Mouse (Mus musculus) heart, embryonic 13.5 days (tissue): ENCODE results near the gene Dnaic2. TPM values are rescaled to one million over a fixed set of nuclear protein-coding genes. Genes with fewer than 3 reads are reported as not detected.

Experiments used
- ATAC-seq: fragments of 200-750 bp; cut with Nextera tagmentation; 2 replicates; pipeline ENCODE4 v1.8.0; 2017; ENCODE audit warnings: moderate TSS enrichment; ENCODE audit not compliant: insufficient number of reproducible peaks, low FRiP score, low TSS enrichment; ENCODE audit errors: extremely low read depth
- H3K27ac ChIP-seq: fragments of 300-500 bp; sonication (generic); replicated peaks from 2 replicates; pipeline ENCODE4 v1.5.1; 2015; ENCODE audit warnings: moderate library complexity, mild to moderate bottlenecking, inconsistent platforms
- H3K27me3 ChIP-seq: fragments of 300-500 bp; sonication (generic); replicated peaks from 2 replicates; pipeline ENCODE4 v1.6.1; 2015; ENCODE audit warnings: mild to moderate bottlenecking, inconsistent platforms
- H3K36me3 ChIP-seq: fragments of 300-500 bp; sonication (generic); 2 replicates; pipeline ENCODE4 v1.6.1; 2015; ENCODE audit warnings: mild to moderate bottlenecking, inconsistent platforms
- H3K4me1 ChIP-seq: fragments of 300-500 bp; sonication (generic); 2 replicates; pipeline ENCODE4 v1.6.1; 2015; ENCODE audit warnings: inconsistent platforms
- H3K4me2 ChIP-seq: fragments of 300-500 bp; sonication (generic); 2 replicates; pipeline ENCODE4 v1.6.1; 2015; ENCODE audit warnings: inconsistent platforms, mild to moderate bottlenecking, moderate library complexity
- H3K4me3 ChIP-seq: fragments of 300-500 bp; sonication (generic); 2 replicates; pipeline ENCODE4 v1.5.1; 2015; ENCODE audit warnings: moderate library complexity, mild to moderate bottlenecking, inconsistent platforms
- H3K9ac ChIP-seq: fragments of 300-500 bp; sonication (generic); 2 replicates; pipeline ENCODE4 v1.6.1; 2015; ENCODE audit warnings: inconsistent platforms, mild to moderate bottlenecking, moderate library complexity
- H3K9me3 ChIP-seq: fragments of 300-500 bp; sonication (generic); 2 replicates; pipeline ENCODE4 v1.6.1; 2016; ENCODE audit warnings: inconsistent platforms
- WGBS: fragments of 180-500 bp; shearing (Covaris S2); methylation state at CpG from one replicate; pipeline ENCODE4 v1.1.7; 2015; ENCODE audit warnings: mixed read lengths; 5-methylcytosine and 5-hydroxymethylcytosine counted together
- polyA plus RNA-seq: library from polyadenylated mRNA; unstranded; fragments of >200 nt; fragmentation: Nextera tagmentation; extraction: Ambion mirVana; gene quantifications from 2 replicates; pipeline ENCODE4 v1.2.1, GENCODE M21; 2015

The Dnaic2 gene
- polyA plus RNA-seq, 1 experiment from 2014 or later, result 0.13 TPM

DNA sequence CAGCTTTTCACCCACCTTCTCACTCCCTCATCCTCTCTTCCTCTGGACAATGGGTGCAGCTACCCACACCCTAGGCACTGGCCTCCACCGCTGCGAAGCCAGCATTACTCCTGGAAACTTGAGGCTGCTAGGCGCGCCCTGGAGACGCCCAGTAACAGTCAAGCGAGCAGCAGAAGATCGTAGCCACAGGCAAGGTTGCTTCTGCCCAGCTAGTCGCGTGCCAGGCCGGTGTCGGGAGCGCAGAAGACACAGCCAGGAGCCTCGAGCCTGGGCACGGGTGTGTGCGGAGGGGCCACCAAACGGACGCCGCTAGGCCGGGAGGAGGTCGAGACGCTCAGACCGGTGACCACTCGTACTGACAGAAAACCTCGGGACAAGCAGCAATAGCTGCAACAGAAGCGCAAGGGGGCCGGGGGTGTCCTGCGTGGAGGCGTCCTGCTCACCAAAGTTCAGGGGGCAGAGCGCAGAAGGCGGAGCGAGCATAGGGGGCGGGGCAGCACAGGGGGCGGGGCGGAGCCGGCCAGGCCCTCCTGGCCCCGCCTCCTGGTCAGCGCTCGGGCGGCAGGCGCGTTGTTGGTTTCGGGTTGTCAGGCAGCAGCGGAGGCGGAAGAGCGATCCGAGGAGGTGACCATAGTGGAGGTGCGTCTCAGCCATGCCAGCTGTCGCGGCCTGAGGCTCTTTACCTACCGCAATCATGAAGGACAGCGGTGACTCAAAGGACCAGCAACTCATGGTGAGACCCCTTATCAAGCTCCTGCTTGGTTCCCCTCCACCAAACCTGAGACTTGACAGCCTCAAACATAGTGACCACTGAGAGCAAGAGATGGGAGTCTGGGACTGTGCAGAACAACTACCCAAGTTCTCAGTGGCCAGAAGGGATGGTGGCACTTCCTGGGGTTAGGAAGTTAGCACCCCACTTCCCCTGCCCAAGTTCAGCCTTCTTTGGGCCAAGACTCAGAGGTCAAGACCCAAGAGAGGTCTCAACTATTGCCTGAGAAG lies 37.9 kb downstream of the Dnaic2 start, which contains the start of gene Kif19a:
Kif19a (plus strand) TSS at position 569 of the 999 bp plus-strand sequence.
- peaks cover 4% of the 10 kb centered on the region for H3K4me1 ChIP-seq
- H3K36me3 ChIP-seq, result no peaks in the 10 kb centered on the region
- WGBS, result 4% methylated on average over 51 of the region's 51 CpGs
- peak within 1 kb of the TSS; percentile 91 for H3K4me2 ChIP-seq
- ATAC-seq, result no peak; the same call in 1 of the 2 replicates
- H3K9ac ChIP-seq, result peak within 1 kb of the TSS; percentile 75
- H3K4me3 ChIP-seq, result peak within 1 kb of the TSS; percentile 60
- no peaks in the 10 kb centered on the region for H3K9me3 ChIP-seq
- peaks cover 70% of the 10 kb centered on the region for H3K27me3 ChIP-seq
- no peak within 1 kb of the TSS for H3K27ac ChIP-seq

DNA sequence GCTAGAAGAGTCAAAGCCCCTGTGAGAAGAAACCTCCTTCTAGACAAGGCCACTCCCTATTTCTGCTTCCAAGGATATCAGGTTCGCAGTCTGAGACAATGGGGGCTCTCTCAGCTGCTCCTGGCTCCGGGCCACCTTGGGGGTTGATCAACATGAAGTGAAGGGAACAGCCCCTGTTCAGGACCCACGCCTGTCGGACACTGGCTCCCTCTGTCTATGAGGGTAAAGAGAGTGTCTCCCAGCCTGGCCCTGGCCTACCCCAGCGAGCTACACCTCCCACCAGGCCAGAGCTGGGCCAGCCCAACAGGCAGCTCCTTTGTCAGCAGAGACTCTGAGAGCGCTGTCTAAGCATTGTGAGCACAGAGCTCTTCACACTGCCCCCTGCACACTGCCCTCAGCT lies 42.7 kb downstream of the Dnaic2 start:
- peaks cover 35% of the 10 kb centered on the region for H3K27me3 ChIP-seq
- ATAC-seq, result no peak
- H3K27ac ChIP-seq, result no peak overlapping the region
- H3K36me3 ChIP-seq, result no peaks in the 10 kb centered on the region
- peaks cover 4% of the 10 kb centered on the region for H3K4me1 ChIP-seq
- H3K4me3 ChIP-seq, result no peak overlapping the region
- 47% methylated on average over 6 of the region's 6 CpGs for WGBS
- H3K9me3 ChIP-seq, result no peaks in the 10 kb centered on the region
- H3K4me2 ChIP-seq, result no peak overlapping the region
- no peak overlapping the region for H3K9ac ChIP-seq

DNA sequence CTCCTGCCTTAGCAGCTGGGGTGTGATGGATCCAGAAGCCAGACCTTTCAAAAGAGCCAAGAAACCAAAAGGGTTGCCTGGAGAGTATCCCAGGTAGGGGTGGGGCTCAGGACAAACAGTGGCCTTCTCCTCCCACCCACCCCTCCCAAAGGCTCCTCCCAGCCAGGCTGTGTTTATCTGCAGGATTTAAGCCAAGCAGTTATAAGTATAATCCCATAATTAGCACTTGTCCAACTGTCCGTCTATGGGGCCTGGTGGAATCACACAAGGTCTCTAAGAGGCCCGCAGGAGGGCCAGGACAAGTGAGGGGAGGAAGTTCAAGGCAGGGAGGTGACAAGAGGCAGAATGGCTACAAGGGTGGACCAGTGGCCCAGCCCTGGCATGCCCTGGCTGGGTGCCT lies 44.7 kb downstream of the Dnaic2 start:
- no peak overlapping the region for H3K4me3 ChIP-seq
- no peak for ATAC-seq
- no peak overlapping the region for H3K9ac ChIP-seq
- no peaks in the 10 kb centered on the region for H3K9me3 ChIP-seq
- peaks cover 34% of the 10 kb centered on the region for H3K27me3 ChIP-seq
- H3K4me2 ChIP-seq, result no peak overlapping the region
- H3K36me3 ChIP-seq, result no peaks in the 10 kb centered on the region
- H3K27ac ChIP-seq, result no peak overlapping the region
- H3K4me1 ChIP-seq, result no peaks in the 10 kb centered on the region
- WGBS, result 66% methylated on average over 2 of the region's 2 CpGs

GRCm38 (mm10) chr11:114780076-114780475 lies 52.9 kb downstream of the Dnaic2 start:
- Histone ChIP-seq H3K9ac (no peak overlapping the region), H3K36me3 (no peaks in the 10 kb centered on the region), H3K27ac (no peak overlapping the region), H3K4me1 (peaks cover 22% of the 10 kb centered on the region), H3K4me2 (no peak overlapping the region), H3K9me3 (no peaks in the 10 kb centered on the region), H3K27me3 (peaks cover 96% of the 10 kb centered on the region), H3K4me3 (no peak overlapping the region)
- no peak for ATAC-seq
- WGBS, result 23% methylated on average over 9 of the region's 9 CpGs

GRCm38 (mm10) chr11:114785892-114786291 lies 58.7 kb downstream of the Dnaic2 start:
- no peaks in the 10 kb centered on the region for H3K9me3 ChIP-seq
- H3K27me3 ChIP-seq, result peaks cover 99% of the 10 kb centered on the region
- peaks cover 17% of the 10 kb centered on the region for H3K4me1 ChIP-seq
- H3K9ac ChIP-seq, result peak overlapping the region; percentile 66
- peak overlapping the region; percentile 44 for H3K4me3 ChIP-seq
- no peak overlapping the region for H3K27ac ChIP-seq
- WGBS, result 41% methylated on average over 10 of the region's 10 CpGs
- H3K4me2 ChIP-seq, result peak overlapping the region; percentile 65
- H3K36me3 ChIP-seq, result no peaks in the 10 kb centered on the region
- ATAC-seq, result no peak

DNA sequence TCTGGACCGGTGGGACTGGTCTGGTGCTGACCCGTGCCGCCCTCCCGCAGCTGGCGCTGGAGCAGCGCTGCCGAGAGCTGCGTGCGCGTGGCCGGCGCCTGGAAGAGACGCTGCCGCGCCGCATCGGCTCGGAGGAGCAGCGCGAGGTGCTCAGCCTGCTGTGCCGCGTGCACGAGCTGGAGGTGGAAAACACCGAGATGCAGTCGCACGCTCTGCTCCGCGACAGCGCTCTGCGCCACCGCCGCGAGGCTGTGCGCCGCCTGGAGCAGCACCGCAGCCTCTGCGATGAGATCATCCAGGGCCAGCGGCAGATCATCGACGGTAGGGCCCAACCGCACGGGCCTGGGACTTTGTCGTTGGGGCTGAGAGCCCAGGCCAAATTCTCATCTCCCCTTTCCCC lies 59.1 kb downstream of the Dnaic2 start:
- H3K4me1 ChIP-seq, result peaks cover 16% of the 10 kb centered on the region
- H3K27ac ChIP-seq, result no peak overlapping the region
- no peak for ATAC-seq
- peak overlapping the region; percentile 65 for H3K4me2 ChIP-seq
- H3K27me3 ChIP-seq, result peaks cover 99% of the 10 kb centered on the region
- peak overlapping the region; percentile 44 for H3K4me3 ChIP-seq
- H3K9ac ChIP-seq, result peak overlapping the region; percentile 66
- H3K36me3 ChIP-seq, result no peaks in the 10 kb centered on the region
- WGBS, result 1% methylated on average over 43 of the region's 43 CpGs
- no peaks in the 10 kb centered on the region for H3K9me3 ChIP-seq

GRCm38 (mm10) chr11:114787611-114788010 lies 60.4 kb downstream of the Dnaic2 start:
- ATAC-seq, result no peak
- H3K9me3 ChIP-seq, result no peaks in the 10 kb centered on the region

GRCm38 (mm10) chr11:114789061-114789714 lies 62.0 kb downstream of the Dnaic2 start:
- Histone ChIP-seq H3K4me1 (peaks cover 27% of the 10 kb centered on the region), H3K9me3 (no peaks in the 10 kb centered on the region), H3K27ac (no peak overlapping the region), H3K27me3 (peaks cover 99% of the 10 kb centered on the region), H3K9ac (no peak overlapping the region), H3K4me2 (peak overlapping the region; percentile 61), H3K4me3 (peak overlapping the region; percentile 30), H3K36me3 (no peaks in the 10 kb centered on the region)
- WGBS, result 10% methylated on average over 30 of the region's 30 CpGs
- no peak for ATAC-seq

More at GRCm38 (mm10) chr11:114787611-114788010, 60.4 kb downstream of the Dnaic2 start:
- Histone ChIP-seq H3K36me3 (no peaks in the 10 kb centered on the region), H3K4me1 (peaks cover 27% of the 10 kb centered on the region), H3K4me2 (no peak overlapping the region), H3K27me3 (peaks cover 99% of the 10 kb centered on the region), H3K4me3 (no peak overlapping the region), H3K9ac (no peak overlapping the region), H3K27ac (no peak overlapping the region)
- 69% methylated on average over 3 of the region's 3 CpGs for WGBS

DNA sequence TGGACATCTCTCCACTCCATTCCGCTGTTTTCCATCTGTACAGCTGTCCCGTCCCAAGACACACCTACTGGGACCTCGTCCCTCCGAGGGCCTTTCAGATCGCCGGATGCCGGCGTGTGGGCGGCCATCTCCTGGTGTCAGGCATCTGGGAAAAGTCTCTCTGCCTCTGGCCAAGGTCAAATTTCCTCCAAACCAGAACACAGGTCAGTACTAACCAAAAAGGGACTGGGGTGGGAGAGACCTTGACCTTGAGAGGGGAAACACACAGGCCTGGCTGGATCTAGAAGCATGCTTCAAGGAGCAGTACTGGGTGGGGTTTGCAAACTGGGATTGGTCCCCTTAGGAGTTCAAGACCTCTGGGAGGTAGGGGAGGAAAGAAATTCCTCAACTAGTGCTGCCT lies 62.5 kb downstream of the Dnaic2 start:
- Histone ChIP-seq H3K9ac (no peak overlapping the region), H3K36me3 (no peaks in the 10 kb centered on the region), H3K4me3 (no peak overlapping the region), H3K9me3 (no peaks in the 10 kb centered on the region), H3K4me2 (no peak overlapping the region), H3K27ac (no peak overlapping the region), H3K27me3 (peaks cover 99% of the 10 kb centered on the region), H3K4me1 (peaks cover 27% of the 10 kb centered on the region)
- 48% methylated on average over 9 of the region's 9 CpGs for WGBS
- no peak for ATAC-seq

DNA sequence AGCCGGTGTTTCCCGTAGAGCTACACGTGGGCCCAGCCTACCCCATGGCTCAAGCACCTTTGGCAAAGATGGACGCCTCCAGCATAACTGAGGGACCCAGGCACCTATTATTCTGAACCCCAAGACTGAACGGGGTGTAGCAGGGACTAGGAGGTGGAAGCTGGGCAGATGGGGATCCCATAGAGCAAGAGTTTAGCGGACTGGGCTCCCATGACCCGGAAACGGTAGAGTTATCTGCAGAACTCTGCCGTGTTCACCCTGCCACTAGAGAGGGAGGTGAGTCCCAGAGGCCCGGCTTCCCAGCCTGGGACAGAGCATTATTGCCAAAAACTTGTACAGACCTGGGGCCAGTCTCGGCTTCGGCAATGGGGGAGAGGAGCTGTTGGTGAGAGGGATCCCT lies 63.0 kb downstream of the Dnaic2 start:
- Histone ChIP-seq H3K9ac (no peak overlapping the region), H3K4me1 (peaks cover 29% of the 10 kb centered on the region), H3K4me3 (no peak overlapping the region), H3K36me3 (no peaks in the 10 kb centered on the region), H3K4me2 (no peak overlapping the region), H3K27ac (no peak overlapping the region), H3K27me3 (peaks cover 99% of the 10 kb centered on the region), H3K9me3 (no peaks in the 10 kb centered on the region)
- ATAC-seq, result no peak
- 59% methylated on average over 12 of the region's 12 CpGs for WGBS

- WGBS, result 21% methylated on average over 4 of the region's 4 CpGs
- Histone ChIP-seq H3K27ac (no peak overlapping the region), H3K4me1 (peaks cover 33% of the 10 kb centered on the region), H3K4me2 (no peak overlapping the region), H3K9ac (no peak overlapping the region), H3K4me3 (no peak overlapping the region), H3K27me3 (peaks cover 98% of the 10 kb centered on the region), H3K9me3 (no peaks in the 10 kb centered on the region), H3K36me3 (no peaks in the 10 kb centered on the region)
- ATAC-seq, result no peak
These were observed 63.6 kb downstream of the Dnaic2 start for GRCm38 (mm10) chr11:114790841-114791240.
